Mouse (Mus musculus) thymus, postnatal 10 days (tissue): ENCODE data around the gene H2afy.

Source experiments
- DNase-seq, 2 experiments: peaks; one replicate each; pipeline ENCODE4 v3.0.0; 2021; ENCODE audit warnings: low spot score in 2 of 2

Gene H2afy

DNA sequence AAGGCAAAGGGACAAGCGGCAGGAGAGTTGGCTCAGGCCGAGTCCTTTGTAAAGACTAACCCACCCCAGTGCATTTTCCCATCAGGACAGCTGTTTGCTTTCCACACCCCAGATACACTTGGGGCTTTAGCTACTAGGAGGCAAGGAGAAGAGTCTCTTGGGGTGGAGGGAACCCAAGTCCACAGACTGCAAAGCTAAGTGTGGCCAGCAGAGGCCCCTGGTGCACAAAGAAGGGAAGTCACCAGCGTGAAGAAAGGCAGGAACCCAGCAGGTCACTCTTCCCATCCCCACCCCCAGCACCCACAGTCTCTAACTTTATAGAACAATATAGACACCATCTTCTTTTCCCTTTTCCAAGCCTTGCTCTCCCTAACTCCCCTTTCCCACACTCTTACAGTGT is 9.4 kb upstream of the H2afy start:
- peak; percentile 46 to 67 for DNase-seq

DNA sequence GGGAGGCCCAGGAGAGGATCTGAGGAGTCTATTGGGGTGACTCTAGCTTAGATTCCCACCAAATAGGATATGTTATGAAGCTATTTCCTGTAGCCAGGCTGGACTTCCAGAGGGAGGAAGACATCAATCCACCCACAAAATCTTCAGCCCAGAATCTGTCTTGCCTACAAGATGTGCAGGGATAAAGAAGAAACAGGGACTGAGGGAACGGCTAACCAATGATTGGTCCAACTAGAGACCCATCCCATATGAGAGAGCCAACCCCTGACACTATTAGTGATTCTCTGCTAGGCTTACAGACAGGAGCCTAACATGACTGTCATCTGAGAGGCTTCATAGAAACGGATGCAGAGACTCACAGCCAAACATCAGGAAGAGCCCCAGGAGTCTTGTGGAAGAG is 7.9 kb upstream of the H2afy start:
- no peak for DNase-seq

DNA sequence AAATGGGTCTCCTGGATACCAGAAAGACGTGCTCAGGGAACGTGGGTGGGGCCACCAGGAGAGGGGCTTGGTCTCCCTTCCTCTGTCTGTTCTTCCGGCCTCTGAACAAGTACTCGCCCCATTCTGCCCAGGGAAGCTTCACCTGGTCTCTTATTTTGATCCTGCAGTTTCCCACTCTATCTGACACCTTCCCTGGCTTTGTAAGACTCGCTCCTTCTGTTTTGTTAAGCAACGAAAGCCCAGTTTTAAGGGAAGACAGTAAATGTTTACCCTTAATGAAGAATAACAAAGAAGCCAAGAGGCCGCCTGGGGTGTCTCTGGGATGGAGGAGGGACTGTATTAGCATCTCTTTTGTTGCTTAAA is 7.0 kb upstream of the H2afy start:
- no peak for DNase-seq

DNA sequence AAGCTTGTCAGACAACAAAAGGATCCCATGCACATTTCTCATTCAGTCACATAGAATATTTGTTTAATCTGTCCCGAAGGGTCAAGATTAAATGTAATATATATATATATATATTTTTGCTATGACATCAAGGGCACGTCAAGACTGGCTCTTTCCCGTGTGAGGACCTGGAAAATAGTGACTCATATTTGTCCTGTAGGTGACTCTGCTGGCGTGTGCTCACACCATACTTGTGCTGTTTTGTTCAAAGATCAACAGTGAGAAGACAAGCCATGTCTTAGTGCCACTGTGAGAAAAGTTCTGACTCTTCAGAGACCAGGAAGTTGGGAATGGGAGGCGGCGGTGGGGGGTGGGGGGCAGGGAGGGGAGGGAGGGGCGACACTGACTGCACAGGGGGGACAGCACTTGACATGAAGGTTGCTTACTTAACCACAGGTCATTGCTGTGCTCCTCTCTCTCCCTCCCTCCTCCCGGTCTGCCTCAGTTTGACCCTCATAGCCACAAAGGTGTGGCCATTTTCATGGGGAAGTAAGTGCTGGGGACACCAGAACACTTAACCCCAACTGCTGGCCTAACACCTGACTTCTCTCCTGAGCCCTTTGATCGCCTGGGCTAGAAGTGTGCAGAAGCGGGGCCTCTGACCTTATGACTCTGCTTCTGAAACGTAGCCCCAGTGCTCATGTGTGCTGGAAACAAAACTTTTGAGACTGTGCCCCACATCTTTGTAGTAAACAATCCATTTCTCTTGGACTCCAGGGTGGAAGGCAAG is 6.4 kb upstream of the H2afy start:
- no peak for DNase-seq

DNA sequence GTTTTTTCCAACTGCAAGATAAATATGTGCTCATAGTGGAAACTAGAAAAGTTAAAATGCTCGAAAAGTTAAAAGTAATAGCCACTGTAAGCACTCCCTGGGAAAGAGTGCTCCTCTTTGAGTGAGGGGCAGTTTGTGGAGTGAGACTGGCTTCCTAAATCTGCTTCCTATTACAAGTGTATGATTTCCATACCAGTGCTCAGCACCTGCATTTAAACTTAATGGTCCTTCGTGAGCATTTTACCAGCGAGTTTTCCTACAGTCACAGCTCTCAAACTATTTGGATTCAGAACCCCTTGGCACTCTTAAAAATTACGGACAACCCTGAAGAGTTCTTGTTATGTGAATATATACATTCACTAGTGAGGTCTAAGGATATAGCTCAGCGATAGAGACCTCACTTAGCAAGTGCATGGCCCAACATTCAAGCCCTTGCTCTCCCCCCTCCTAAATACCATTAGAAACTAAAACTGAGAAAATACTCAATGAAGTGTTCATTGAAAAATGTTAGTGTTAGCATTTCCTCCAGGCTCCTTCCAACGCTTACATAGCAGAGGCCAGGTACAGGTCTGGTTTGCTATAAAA is 3.1 kb upstream of the H2afy start:
- no peak for DNase-seq

DNA sequence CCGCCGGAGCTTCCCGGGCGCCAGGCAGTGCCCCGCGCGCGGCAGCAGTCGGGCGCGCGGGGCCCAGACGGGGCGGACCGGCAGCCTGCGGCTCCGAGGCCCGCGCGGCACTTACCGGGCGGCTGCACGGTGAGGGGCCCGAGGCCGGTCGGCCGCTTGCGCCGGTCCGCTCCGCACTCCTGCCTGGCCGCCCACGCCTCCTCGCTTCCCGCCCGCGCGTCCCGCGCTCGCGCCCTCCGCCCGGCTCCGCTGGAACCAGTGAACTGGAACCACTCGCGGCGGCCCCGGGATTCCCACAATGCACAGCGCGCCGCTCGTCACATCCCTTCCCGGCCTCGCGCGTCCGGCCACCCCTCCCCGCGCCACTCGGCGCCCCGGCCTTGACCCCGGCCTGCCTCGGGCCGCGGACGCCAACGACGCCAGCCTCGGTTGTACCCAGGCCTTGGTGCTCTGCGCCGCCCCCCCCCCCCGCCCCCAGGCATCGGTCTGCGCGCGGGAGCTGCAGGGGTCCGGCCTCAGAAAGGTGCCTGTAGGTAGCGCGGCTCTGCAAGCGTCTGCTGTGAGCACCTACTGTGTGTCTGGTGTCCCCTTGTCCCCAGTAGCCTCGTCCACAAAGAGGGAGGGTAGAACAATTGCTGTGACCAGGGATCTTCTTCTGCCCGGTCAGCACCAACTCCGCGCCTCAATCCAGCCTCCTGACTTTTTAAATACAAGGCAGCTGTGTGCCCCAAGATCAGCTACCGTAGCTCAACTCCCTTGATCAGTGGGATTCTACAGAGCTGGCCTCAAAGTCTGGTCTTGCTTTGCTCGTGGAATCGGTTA is 719 bp downstream of the H2afy start:
- peak; percentile 71 to 82 for DNase-seq

DNA sequence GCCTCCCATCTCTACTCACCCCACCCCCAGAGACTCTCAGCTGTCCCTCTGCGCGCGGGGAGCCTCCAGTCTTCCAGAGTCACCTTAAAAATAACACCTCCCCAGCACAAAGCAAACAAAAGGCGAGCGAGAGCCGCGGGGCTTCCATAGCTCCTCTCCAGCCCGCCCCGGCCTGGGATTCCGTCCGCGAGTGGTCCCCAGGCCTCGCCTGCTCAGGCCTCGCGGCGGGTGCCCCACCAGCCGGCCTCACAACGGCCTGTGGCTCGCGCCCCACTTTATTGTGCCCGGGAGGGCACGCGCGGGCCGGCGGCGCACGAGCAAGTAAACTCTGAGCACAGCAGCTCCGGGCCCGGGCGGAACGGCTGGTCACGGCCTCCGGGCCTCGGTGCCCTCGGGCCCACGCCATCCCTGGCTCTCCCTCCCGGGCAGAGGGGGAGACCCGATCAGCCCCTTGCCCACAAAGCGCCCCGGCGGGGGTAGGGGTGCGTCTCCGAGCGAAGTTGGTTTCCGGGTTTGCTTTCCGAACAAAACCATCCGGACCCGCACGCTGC is 1.5 kb downstream of the H2afy start:
- DNase-seq = peak; percentile 51 to 54

DNA sequence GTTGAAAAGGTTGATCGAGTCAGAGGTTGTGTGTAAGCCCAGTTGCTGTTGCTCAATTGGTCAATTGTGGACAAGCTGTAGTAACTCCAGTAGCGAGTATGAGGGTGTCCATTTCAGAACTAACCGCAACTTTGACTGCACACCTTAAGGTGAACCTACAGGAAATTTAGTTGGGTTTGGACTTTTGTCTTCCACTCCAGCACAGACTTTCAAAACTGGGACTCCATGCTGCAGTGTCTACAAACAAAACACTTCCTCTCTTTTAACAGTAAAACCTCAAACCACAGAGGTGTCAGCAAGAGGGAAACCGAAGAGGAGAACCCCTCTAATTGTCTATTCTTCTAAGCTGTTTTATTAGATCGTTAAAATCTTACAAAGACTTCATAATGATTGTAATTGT is 2.1 kb downstream of the H2afy start:
- no peak for DNase-seq

DNA sequence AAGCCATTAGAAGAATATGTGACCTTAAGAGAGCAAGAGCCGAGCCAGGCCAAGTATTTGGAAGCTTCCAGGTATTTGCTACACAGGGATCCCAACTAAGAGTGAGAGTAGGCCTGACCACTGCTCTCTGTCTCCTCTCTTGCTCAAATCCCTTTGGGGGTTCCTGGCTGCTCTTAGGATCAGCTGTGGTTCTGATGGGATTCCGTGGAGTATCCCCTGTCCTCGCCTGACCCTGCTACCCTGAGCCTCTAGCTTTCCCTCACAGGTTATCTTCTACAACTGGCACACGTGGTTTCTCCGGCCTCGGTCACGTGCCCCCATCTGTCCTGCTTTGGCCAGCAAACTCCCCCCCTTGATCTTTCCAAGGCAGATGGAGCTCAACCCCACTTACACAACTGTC is 3.2 kb downstream of the H2afy start:
- DNase-seq = no peak

DNA sequence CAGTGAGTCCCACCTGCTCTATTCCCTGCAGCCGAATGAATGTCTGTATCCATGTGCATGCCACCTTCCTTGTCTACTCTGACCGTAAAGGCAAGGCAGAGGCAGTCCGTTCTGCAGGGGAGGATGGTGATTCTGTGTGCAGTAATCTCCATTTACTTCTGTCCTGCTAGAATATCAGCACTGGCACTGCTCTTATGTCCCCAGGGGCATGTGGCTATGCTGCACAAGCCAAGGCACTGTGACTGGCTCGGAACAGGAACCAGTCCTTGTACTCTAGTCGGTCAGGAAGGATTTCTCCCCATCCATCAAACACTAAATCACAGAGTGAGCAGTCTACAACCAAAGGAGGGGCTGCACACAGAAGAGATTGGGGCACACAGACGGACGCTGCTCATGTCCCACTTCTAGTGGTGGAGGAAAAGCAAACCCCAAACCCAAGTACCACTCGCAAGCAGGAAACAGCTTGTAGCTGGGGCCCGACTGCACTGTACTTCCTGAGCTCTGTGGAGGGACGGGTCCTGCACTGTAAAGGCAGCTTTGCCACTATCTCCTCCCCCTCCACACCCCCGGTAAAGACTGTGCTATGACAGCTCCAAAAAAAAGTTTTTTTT is 3.7 kb downstream of the H2afy start:
- peak; percentile 25 to 54 for DNase-seq

DNA sequence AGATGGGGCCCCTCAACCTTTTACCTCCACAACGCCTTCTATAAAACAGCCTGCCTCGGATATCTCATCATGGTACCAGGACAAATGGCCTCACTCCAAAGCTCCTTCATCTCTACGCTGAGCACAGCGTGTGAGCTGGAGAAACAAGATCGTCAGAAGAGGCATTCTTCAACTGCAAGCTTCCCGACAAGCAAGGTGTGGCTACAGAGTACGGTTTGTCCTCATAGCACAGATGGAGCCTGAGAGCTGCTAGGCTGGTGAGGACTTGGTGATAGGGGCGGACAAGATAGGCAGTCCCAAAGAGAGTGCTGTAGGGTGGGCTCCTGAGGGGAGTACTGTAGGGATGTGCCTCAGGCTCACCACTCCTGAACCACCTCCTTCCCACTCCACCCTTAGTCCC is 5.6 kb downstream of the H2afy start:
- no peak for DNase-seq

DNA sequence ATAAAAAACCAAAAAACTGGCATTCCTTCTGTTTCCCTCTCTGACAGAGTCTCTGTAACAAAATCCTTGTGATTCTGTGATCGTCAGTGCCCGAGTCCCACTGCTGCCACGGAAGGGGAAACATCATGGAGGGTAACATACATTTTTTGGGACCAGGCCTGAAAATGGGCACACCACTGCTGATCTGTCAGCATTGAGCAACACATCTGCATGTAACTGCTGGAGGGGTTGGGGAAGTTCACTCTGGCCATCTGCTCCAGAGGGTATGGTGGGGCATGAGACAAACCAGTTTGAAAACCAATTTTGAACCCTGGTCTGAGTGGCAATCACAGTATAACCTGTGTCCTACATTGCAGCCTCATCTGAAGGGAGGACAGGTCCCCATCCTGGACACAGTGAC is 6.6 kb downstream of the H2afy start:
- DNase-seq = no peak

DNA sequence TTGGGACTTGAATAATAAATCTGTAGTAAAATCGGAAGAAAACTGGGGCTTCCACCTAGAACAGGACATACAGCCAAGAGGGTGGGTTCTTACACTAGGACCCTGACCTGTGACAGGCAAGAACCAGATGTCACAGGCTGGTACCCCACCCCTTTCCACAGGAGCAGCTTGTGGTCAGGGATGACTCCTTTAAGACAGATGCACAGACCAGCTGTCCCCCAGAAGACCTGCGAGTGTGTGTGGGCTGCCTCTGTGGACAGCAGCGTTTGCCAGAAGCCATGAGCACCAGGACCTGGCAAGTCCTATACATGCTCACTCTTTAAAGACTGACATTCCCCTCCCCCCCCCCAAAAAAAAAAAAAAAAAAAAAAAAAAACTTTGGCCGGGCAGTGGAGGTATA is 7.1 kb downstream of the H2afy start:
- DNase-seq = no peak

DNA sequence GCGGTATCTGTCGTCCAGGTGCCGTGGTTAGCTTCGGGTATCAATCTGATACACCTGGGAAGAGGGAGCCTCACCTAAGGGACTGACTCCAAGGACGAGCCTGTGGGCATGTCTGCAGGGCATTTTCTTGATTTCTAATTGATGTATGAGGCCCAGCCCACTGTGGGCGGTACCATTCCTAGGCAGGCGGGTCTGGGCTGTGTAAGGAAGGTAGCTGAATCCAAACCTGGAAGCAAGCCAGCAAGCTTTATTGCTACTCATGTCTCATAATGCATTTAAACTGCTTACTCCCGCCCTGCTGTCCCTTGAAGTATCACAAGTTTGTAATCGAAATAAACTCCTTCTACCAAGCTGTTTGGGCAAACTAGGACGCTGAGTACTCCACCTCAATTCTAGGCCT is 10.5 kb downstream of the H2afy start:
- DNase-seq = no peak

DNA sequence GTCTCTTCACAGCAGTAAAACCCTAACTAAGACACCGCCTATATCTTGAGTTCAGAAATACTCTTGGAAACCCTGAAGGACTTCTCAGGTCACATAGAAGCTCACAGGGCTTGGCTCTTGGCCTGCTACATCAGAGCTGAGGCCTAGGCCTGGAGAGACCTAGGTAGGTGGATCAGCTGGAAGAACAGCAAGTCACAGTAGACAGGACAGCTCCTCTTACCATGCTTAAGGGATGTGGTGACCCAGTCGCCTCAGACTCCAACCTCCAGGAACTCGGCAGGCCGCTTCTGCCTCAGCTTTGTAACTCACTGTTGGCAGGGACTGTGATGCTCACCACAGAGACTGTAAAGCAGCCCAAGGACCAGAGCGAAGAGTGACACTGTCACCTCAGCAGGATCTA is 13.1 kb downstream of the H2afy start:
- DNase-seq = no peak

DNA sequence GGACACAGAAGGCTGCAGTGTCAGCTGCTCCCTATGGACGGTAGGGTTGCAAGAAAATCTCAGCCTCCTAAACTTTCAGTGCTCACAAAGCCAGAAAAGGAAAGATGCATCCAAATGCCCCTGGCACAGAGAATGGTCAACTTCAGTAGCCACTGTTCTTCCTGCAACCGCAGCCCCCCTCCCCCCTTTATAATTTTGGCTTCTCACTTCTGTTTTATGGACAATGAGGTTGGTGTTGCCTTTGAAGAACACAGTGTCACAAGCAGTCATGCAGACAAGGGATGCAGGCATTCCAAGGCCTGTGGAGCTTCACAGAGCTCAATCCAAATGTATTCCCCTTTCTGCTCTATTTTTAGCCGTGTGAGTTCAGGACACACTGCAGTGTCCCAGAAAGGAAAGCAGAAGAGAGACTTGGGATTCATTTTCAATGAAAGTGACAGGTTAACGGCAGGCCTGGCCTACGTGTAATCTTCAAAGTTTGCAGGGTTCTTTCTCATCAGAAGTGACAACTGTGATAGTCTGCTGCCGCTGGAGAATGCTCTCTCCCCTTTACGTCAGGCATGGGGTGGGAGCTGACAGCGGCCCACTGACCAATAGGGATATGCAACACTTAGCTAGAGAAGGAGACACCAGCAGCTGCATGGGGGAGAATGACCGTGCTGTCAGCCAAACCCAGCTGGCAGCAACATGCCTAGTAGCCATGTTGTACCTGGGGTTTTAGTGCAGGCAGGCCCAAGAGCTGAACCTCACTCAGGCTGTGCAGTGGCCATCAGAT is 18.0 kb downstream of the H2afy start:
- DNase-seq = no peak

DNA sequence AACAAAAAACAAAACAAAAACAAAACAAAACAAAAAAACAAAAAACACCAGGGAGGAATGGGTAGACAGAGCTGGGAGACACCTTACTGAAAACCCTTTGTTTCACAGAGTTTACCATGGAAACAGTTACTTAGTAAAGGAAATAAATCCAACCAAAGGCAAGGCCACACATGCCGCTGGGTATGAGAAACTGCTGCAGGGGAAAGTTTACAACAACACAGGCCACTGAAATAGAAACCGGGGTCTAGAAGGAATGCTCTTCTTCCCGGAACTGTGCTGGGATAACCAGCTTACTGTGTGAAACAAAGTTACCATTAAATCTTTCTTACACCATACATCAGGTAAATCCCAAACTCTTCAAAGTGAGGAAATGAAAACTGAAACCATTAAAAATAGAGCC is 20.3 kb downstream of the H2afy start:
- DNase-seq = no peak

DNA sequence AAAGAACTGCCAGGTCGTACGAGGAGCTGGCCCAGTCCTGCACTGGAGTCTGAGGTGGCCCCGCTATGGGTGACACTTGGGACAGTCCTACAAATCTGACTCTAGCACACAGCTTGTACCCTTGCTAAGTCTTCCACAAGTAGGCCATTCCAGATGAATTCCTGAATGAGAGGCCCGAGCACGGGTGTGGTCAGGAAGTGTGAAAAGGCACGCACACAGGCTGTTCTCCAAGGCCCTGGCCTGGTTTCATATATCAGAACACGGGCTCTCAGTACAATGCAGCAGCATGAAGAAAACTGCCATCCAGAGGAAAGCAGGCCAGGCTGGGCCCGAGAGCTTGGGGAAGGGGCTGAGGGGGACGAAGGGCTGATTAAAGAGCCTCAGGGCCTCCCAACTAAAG is 20.8 kb downstream of the H2afy start:
- no peak for DNase-seq

DNA sequence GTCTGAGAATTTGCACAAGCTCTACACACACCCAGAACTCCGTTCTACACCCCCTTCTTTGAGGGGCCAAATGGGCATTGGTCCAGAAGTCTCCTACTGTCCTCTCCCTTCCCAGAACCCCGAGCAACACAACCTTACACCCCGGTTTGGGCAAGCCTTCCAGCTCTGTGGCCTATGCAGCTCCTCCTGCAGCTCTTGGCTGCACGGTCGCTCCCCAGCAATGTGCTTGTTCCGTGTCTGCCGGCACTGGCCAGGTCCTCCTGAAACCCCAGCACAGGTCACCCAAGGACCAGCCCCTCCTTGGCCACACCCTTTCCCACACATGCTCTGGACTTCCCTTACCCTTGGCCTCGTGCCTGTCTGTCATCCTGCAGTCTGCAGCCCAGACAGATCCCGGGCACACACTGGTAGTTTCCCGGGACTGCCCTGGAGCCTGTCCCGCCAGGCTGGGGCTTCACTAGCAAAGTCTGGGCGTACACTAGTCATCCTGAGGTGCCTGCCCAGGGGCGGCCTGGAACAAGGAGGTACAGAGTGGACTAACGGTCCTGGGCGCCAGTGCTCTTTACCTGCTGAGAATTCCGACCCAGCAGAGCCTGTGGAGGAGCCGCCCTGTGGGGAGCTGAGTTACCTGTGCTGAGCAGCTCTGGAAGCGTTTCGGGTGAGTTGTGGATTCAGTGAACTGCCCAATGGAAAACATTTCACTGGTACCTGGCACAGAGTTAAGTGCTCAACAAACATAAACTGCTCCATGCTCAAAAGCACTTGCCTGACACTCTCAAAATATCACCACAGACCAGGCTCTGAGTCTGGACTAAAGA is 22.5 kb downstream of the H2afy start:
- no peak for DNase-seq

DNA sequence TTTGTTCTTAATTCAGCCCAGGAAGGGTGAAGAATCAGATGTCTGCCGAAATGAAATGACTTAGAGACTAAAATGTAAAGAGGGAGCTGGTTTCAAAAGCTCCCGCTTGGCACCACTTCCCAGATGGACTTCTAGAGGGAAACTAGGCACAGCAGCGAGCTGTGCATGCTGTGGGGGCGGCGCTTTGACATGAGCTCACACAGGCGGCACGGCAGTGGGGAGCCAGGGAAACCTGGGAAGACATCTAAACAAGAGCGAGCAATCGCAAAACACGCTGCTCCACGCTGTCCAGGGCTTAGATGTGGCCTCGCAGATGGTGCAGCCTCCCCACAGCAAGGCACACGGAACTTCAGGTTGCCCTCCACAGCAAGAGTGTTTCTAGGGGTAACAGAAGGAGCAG is 23.2 kb downstream of the H2afy start:
- no peak for DNase-seq

DNA sequence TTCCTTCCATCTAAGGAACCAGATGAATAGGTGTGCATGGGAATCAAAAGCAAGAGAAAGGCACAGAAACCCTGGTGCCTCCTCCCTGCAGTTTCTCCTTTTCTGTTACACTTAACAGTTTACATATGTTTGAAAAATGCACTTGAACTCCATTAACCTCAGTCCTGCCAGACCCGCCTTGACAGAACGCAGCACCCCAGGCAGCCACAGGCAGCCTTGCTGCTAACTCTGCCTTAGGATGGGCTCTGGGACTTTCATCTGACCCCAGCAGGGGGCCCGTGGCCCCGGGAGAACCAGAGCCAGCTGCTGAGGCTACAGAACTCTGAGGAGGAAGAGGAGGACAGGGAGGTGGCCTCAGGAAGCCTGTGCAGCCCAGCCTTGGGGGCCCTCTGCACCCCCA is 23.7 kb downstream of the H2afy start:
- no peak for DNase-seq
